Mouse (Mus musculus): Measurements from ENCODE around the gene Serpina3a.

The Serpina3a gene

GRCm38 (mm10) chr12:104145571-104145970, 33.0 kb downstream of the Serpina3a start:
- DNase-seq: no peak

DNA sequence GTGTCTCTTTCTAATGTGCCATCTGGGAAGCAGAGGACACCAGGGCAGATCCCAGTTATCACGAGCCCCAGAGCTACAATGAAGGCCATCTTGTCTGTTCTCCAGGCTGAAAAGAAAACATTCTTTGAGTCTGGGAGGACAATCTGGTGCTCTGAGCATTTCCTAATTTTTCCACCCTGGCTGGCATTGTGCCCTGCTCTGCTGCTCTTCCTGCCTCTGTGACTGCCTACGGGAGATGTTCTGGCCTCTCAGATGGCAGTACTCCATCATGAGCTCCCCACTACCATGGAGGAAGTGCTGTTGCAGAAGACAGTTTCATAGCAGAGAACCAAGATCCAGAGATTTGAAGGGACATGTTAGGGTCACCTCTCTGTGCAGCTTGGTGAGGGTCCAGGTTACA, 39.5 kb downstream of the Serpina3a start:
- peak; percentile 11 to 25 for DNase-seq

GRCm38 (mm10) chr12:104153041-104153645, 40.6 kb downstream of the Serpina3a start:
- DNase-seq: no peak

DNA sequence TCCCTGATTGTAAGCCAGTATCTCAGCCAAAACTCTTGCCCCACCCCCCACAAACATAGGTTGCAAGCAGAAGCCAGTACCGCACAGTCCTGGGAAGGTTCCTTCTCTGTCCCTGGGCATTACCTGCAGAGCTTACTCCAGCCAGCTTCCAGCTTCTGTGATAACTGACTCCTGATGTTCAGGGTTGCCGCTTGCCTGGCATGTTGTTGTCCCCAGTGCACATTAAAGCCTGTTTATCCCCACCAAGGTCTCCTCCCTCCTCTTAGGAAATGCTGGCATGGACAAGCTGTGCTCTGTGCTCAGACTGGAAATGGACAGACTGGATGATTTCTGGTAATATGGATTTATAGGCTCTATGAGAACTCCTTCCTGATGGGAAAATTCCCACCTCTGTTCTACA, 41.1 kb downstream of the Serpina3a start, which contains the start of gene Serpina3c:
TSS of gene Serpina3c (minus strand) at position 215 of the 400 bp plus-strand sequence.
- no peak for DNase-seq

Data from cerebellum, postnatal 10 days (tissue).